Mouse (Mus musculus) lung, postnatal 0 days (tissue): ENCODE data around the gene Ilf3.

Experiments used
- CTCF ChIP-seq: IDR thresholded peaks from 2 replicates; pipeline ENCODE4 v1.5.1; 2016; ENCODE audit warnings: antibody characterized with exemption, mild to moderate bottlenecking
- EP300 ChIP-seq: IDR thresholded peaks from 2 replicates; pipeline ENCODE4 v1.6.1; 2016; ENCODE audit warnings: antibody characterized with exemption, mild to moderate bottlenecking, control low read depth

DNA sequence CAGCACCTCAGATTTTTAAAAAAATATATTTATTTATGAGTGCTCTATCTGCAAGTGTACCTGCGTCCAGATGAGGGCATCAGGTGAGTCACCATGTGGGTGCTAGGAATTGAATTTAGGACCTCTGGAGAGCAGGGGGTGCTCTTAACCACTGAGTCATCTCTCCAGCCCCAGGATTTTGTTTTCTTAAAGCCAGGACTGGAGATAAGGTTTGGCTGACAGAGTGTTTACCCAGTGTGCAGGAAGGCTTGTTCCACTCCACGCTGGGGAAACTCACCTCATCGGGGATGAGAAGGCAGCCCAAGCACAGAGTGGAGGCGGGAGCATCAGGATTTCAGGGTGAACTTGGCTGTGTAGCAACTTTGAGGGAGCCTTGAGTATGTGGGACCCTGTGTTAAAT, 27.3 kb upstream of the Ilf3 start:
- 0 out of 2 replicates have a peak, but pooled peaks have one; percentile 27 for TF ChIP-seq CTCF
- TF ChIP-seq EP300 = peak; percentile 83
